Mouse (Mus musculus): Measurements from ENCODE around the gene Kctd8. TPM values are rescaled to one million over a fixed set of nuclear protein-coding genes. Genes with fewer than 3 reads are reported as not detected.
A peak's percentile ranks its signal among the peaks of the same experiment; 100 is the strongest.

The Kctd8 gene
- polyA plus RNA-seq (2016; fragmentation: Nextera tagmentation; extraction: Ambion mirVana) = 0.90 and 1.9 TPM in 2 replicates

DNA sequence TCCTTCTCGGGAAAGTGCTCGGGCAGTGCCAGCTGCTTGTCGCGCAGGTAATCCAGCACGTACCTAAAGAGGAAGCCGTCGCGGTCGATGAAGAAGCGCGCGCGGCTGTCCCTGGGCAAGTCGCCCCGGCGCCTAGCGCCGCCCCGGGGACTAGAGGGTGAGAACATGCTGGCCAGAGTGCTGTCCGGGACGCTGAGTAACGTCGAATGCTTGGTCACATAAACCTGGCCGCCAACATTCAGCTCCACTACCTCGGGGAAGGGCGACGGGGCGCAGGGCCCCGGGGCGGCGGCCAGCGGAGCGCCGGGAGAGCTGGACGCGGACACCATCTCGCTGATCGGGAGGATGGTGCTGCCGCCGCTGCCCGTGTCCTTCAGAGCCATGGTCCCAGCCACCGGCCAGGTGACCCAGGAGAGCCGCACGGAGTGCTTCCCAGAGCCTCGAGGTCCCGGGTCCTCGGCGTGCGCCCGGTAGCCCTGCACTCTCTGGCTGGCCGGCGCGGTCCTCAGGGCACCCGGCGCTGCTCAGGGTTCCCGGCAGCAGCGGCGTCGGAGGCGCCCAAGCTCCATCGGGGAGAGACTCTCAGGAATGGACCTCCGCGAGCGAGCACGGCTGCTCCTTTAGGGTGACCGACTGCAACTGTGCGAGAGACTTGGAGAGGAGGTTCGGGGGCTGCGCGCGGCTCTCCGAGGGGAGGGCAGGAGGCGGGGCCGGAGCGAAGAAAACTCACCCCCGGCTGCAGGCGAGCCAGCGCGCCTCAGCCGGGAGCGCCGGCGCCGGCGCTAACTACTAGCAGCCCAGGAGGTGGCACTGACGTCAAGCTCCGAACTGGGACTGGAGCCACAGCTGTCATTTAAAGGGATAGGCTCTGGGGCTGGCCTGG lies at the start of gene Kctd8:
Kctd8 (minus strand) TSS at position 761 of the 883 bp plus-strand sequence.
- WGBS = under 1% methylated on average over 87 of the region's 87 CpGs
- peak; percentile 82 for DNase-seq (ENCODE audit: low spot score)
- no peaks in the 10 kb centered on the region for H3K36me3 ChIP-seq
- H3K4me1 ChIP-seq = peaks cover 24% of the 10 kb centered on the region
- peaks cover 40% of the 10 kb centered on the region for H3K27me3 ChIP-seq (ENCODE audit: low read depth, poor library complexity, severe bottlenecking)
- peak within 1 kb of the TSS; percentile 71 for H3K27ac ChIP-seq (replicated peaks)
- no peaks in the 10 kb centered on the region for H3K9me3 ChIP-seq (replicated peaks)
- H3K4me3 ChIP-seq = peak within 1 kb of the TSS; percentile 69

DNA sequence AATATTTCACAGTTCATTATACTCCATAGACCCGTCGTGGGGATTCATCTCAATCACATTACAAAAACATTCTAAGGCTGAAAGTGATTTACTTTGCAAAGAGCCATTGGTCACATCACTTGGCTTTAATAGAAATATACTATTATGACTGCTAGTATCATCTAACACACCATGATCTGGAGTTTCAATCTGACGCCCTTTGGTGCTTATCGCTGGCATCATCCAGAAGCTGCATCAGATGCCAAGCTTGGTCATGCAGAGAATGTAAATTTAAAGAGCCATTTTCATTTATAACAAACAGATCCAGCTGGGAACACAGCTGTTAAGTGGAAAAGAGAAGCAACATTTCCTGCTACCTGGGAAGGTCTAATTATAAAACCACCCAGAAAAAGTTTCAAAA lies 37.6 kb upstream of the Kctd8 start:
- H3K36me3 ChIP-seq = no peaks in the 10 kb centered on the region
- 91% methylated on average over 4 of the region's 4 CpGs for WGBS
- no peak overlapping the region for H3K27ac ChIP-seq (replicated peaks)
- no peaks in the 10 kb centered on the region for H3K4me1 ChIP-seq
- no peaks in the 10 kb centered on the region for H3K27me3 ChIP-seq (ENCODE audit: low read depth, poor library complexity, severe bottlenecking)
- H3K4me3 ChIP-seq = no peak overlapping the region
- DNase-seq (ENCODE audit: low spot score) = no peak
- H3K9me3 ChIP-seq (replicated peaks) = no peaks in the 10 kb centered on the region

DNA sequence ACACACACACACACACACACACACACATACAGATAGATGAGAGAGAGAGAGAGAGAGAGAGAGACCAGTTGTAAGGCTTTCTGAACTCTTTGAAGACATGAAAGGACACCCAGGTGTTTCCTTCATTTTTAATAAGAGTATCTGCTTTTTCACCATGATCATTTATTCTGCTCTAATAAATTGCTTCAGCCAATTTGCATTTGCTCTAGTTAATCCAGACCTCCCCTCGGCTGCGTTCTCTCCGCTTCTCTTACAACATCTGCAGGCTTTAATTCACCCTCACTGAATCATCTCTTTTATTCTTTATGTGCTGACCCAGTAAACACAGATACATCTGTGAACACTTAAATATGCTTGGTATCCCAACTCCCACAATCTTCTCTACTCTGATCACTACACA lies 9.1 kb upstream of the Kctd8 start:
- Histone ChIP-seq H3K27me3 (ENCODE audit: low read depth, poor library complexity, severe bottlenecking) (no peaks in the 10 kb centered on the region), H3K4me1 (no peaks in the 10 kb centered on the region), H3K36me3 (no peaks in the 10 kb centered on the region), H3K9me3 (replicated peaks) (no peaks in the 10 kb centered on the region), H3K4me3 (no peak overlapping the region), H3K27ac (replicated peaks) (no peak overlapping the region)
- DNase-seq (ENCODE audit: low spot score) = no peak
- WGBS = 84% methylated on average over 3 of the region's 3 CpGs

DNA sequence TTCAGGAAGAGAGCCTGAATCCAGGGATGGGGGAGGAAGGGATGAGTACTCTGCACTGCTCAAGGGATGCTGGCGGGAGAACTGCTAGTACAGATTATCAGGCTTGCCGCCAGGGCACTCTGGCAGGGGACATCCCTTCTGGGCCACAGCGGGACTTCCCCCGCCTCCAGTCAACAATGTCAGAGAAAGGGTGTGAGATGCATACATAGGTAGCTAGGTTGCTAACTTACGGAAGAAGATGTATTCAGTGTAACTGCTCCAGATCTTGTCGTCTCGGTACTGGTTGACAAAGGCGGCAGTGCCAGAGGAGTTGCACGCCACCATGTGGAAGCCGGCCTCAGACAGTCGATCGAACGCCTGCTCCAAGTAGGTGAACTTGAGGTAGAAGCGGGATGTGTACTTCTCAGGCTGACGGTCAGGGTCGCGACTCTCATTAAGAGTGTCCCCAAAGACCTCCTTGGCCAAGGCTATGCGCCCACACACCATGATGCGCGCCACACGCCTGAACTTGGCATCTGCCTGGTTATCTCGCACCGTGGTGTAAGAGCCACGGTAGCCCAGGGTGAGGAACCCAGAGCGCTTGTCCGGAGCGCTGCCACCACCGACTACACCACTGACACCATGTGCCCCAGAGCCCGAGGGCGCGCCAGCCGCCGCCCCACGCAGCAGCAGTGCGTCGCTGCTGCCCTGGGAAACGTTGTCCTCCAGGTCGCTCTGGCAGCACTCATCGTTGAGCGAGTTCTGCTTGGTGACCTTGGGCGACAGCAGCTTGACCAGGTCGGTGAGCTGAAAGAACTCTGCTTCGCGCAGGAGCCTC lies 1.2 kb downstream of the Kctd8 start:
- Histone ChIP-seq H3K36me3 (no peaks in the 10 kb centered on the region), H3K4me1 (peaks cover 24% of the 10 kb centered on the region), H3K27ac (replicated peaks) (peak overlapping the region; percentile 71), H3K9me3 (replicated peaks) (no peaks in the 10 kb centered on the region), H3K27me3 (ENCODE audit: low read depth, poor library complexity, severe bottlenecking) (peaks cover 40% of the 10 kb centered on the region), H3K4me3 (peak overlapping the region; percentile 69)
- 2% methylated on average over 44 of the region's 44 CpGs for WGBS
- DNase-seq (ENCODE audit: low spot score) = peak; percentile 61

GRCm38 (mm10) chr5:69339623-69339970 lies 1.9 kb downstream of the Kctd8 start:
- Histone ChIP-seq H3K4me1 (peaks cover 24% of the 10 kb centered on the region), H3K27me3 (ENCODE audit: low read depth, poor library complexity, severe bottlenecking) (peaks cover 40% of the 10 kb centered on the region), H3K9me3 (replicated peaks) (no peaks in the 10 kb centered on the region), H3K36me3 (no peaks in the 10 kb centered on the region), H3K27ac (replicated peaks) (no peak overlapping the region), H3K4me3 (peak overlapping the region; percentile 69)
- DNase-seq (ENCODE audit: low spot score) = no peak
- 86% methylated on average over 6 of the region's 6 CpGs for WGBS

DNA sequence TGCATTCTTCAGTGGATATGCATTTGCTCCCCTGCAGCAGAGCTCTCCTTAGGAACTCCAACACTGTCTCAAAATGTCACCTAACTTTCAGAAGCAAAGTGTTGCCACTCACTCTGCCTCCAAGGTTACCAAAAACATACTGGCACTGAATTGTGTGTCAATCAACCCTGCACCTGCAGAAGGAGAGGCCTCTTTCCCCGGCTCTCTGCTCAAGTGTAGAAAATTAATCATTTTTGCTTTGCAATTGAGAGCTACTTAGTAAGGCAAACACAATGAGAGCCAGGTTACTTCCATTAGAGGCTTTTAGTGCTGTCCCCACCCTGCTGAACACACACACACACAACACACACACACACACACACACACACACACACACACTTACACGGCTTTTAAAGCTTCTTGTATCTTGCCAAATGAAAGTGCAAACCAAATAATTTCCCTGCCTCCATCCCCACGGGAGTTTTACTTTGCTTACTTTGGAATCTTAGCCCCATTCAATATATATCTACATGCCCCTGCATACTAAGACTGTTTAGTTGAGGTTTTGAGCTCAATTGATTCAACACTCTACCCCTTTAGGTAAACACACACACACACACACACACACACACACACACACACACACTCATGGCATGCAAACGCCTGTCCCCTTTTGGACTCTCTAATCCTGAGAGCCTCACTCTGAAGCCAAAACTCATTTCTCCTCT lies 2.4 kb downstream of the Kctd8 start:
- Histone ChIP-seq H3K4me3 (peak overlapping the region; percentile 69; the same call in 1 of the 2 replicates), H3K27ac (replicated peaks) (no peak overlapping the region), H3K36me3 (no peaks in the 10 kb centered on the region), H3K9me3 (replicated peaks) (no peaks in the 10 kb centered on the region), H3K4me1 (peaks cover 24% of the 10 kb centered on the region), H3K27me3 (ENCODE audit: low read depth, poor library complexity, severe bottlenecking) (peaks cover 40% of the 10 kb centered on the region)
- DNase-seq (ENCODE audit: low spot score) = no peak
- 62% methylated on average over 4 of the region's 4 CpGs for WGBS

DNA sequence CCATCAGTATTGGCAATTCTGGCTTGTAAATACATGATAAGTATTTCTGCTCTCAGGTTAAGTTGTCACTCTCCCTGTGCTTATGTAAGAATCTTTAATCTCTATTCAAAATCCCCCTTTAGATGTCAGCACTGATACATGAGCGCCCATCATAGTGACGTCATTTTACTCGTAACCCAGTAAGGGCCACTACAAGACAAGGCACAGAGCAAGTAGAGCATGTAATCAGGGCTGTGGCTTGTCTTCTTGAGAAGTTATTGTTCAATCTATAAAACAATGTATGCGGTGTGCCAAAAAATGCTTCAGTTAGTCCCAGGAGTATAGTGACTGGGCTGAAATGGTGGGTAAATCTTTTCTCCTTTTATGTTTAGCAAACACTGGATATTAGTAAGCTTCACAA lies 13.9 kb downstream of the Kctd8 start:
- Histone ChIP-seq H3K9me3 (replicated peaks) (no peaks in the 10 kb centered on the region), H3K4me3 (no peak overlapping the region), H3K27ac (replicated peaks) (no peak overlapping the region), H3K36me3 (no peaks in the 10 kb centered on the region), H3K27me3 (ENCODE audit: low read depth, poor library complexity, severe bottlenecking) (no peaks in the 10 kb centered on the region), H3K4me1 (peaks cover 8% of the 10 kb centered on the region)
- 85% methylated on average over 4 of the region's 4 CpGs for WGBS
- DNase-seq (ENCODE audit: low spot score) = no peak

GRCm38 (mm10) chr5:69324566-69325230 lies 16.8 kb downstream of the Kctd8 start:
- WGBS = 49% methylated on average over 12 of the region's 12 CpGs
- no peak for DNase-seq (ENCODE audit: low spot score)
- H3K4me1 ChIP-seq = peaks cover 8% of the 10 kb centered on the region
- H3K27ac ChIP-seq (replicated peaks) = no peak overlapping the region
- no peak overlapping the region for H3K4me3 ChIP-seq
- no peaks in the 10 kb centered on the region for H3K27me3 ChIP-seq (ENCODE audit: low read depth, poor library complexity, severe bottlenecking)
- H3K9me3 ChIP-seq (replicated peaks) = no peaks in the 10 kb centered on the region
- no peaks in the 10 kb centered on the region for H3K36me3 ChIP-seq

- no peak for DNase-seq (ENCODE audit: low spot score)
- Histone ChIP-seq H3K36me3 (no peaks in the 10 kb centered on the region), H3K27ac (replicated peaks) (no peak overlapping the region), H3K9me3 (replicated peaks) (no peaks in the 10 kb centered on the region), H3K4me3 (no peak overlapping the region), H3K4me1 (no peaks in the 10 kb centered on the region), H3K27me3 (ENCODE audit: low read depth, poor library complexity, severe bottlenecking) (no peaks in the 10 kb centered on the region)
- WGBS = 90% methylated on average over 7 of the region's 7 CpGs
Observed at GRCm38 (mm10) chr5:69312611-69313010, 28.9 kb downstream of the Kctd8 start.

GRCm38 (mm10) chr5:69301665-69302064 lies 39.8 kb downstream of the Kctd8 start:
- Histone ChIP-seq H3K4me3 (no peak overlapping the region), H3K27ac (replicated peaks) (no peak overlapping the region), H3K9me3 (replicated peaks) (no peaks in the 10 kb centered on the region), H3K27me3 (ENCODE audit: low read depth, poor library complexity, severe bottlenecking) (no peaks in the 10 kb centered on the region), H3K4me1 (no peaks in the 10 kb centered on the region), H3K36me3 (no peaks in the 10 kb centered on the region)
- WGBS = 45% methylated on average over 1 of the region's 1 CpGs
- no peak for DNase-seq (ENCODE audit: low spot score)

- no peak for DNase-seq (ENCODE audit: low spot score)
- H3K27ac ChIP-seq (replicated peaks) = no peak overlapping the region
- no peaks in the 10 kb centered on the region for H3K36me3 ChIP-seq
- 84% methylated on average over 6 of the region's 6 CpGs for WGBS
- H3K9me3 ChIP-seq (replicated peaks) = no peaks in the 10 kb centered on the region
- H3K4me3 ChIP-seq = no peak overlapping the region
- no peaks in the 10 kb centered on the region for H3K27me3 ChIP-seq (ENCODE audit: low read depth, poor library complexity, severe bottlenecking)
- no peaks in the 10 kb centered on the region for H3K4me1 ChIP-seq
Observed at GRCm38 (mm10) chr5:69292353-69292752, 49.1 kb downstream of the Kctd8 start.

DNA sequence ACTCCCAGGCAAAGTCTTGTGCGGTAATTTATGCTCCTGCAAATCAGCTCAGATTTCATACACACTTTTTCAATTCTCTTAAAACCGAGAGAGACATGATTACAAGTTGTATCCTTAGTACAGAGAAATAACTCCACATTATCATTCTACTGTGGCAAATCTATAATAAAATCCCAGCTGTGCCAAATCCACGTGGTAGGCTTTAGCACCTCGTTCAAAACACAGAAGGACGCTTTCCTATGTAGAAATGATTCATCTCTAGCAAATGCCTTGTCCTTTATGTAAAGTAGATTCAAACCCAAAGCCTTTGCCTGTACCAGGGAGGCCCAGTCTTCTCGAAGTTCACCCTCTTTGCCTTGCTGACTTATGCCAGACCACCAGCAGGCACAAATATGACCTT lies 57.1 kb downstream of the Kctd8 start:
- no peaks in the 10 kb centered on the region for H3K9me3 ChIP-seq (replicated peaks)
- H3K4me3 ChIP-seq = no peak overlapping the region
- H3K36me3 ChIP-seq = no peaks in the 10 kb centered on the region
- H3K4me1 ChIP-seq = no peaks in the 10 kb centered on the region
- WGBS = 86% methylated on average over 6 of the region's 6 CpGs
- DNase-seq (ENCODE audit: low spot score) = no peak
- H3K27ac ChIP-seq (replicated peaks) = no peak overlapping the region
- H3K27me3 ChIP-seq (ENCODE audit: low read depth, poor library complexity, severe bottlenecking) = no peaks in the 10 kb centered on the region
